Mouse (Mus musculus) lung, adult 2 months (tissue): Measurements from ENCODE around the gene Kif1a. TPM values are rescaled to one million over a fixed set of nuclear protein-coding genes. Genes with fewer than 3 reads are reported as not detected.

Experiments used
- DNase-seq: peaks from one replicate; pipeline ENCODE4 v3.0.0; 2022
- H3K4me1 ChIP-seq: fragments of 200-500 bp; 2 replicates; pipeline ENCODE4 v1.6.1; 2011; ENCODE audit warnings: low read length; ENCODE audit not compliant: control insufficient read depth, insufficient read depth
- H3K4me3 ChIP-seq: fragments of 200-500 bp; replicated peaks from 2 replicates; pipeline ENCODE3; 2011; ENCODE audit warnings: low read depth, mild to moderate bottlenecking, control low read depth, low read length; ENCODE audit errors: extremely low read depth
- CTCF ChIP-seq: fragments of 200-500 bp; IDR thresholded peaks from 2 replicates; pipeline ENCODE4 v1.5.1; 2011; ENCODE audit warnings: mild to moderate bottlenecking, low read length, control low read depth; ENCODE audit not compliant: insufficient read depth
- POLR2A ChIP-seq: fragments of 200-500 bp; IDR thresholded peaks from 2 replicates; pipeline ENCODE4 v1.6.1; 2011; ENCODE audit warnings: low read depth, mild to moderate bottlenecking, control low read depth, low read length, borderline replicate concordance; ENCODE audit errors: extremely low read depth
- WGBS: fragments of 180-500 bp; shearing (Covaris S2); methylation state at CpG from one replicate; pipeline ENCODE4 v1.1.7; 2018; 5-methylcytosine and 5-hydroxymethylcytosine counted together
- polyA plus RNA-seq: library from polyadenylated mRNA; depleted of rRNA; stranded (reverse); fragments of >200 nt; gene quantifications from 2 replicates; pipeline ENCODE4 v1.2.3, GENCODE M21; 2012

Gene Kif1a
- polyA plus RNA-seq, 1 experiment: 2.7 TPM

DNA sequence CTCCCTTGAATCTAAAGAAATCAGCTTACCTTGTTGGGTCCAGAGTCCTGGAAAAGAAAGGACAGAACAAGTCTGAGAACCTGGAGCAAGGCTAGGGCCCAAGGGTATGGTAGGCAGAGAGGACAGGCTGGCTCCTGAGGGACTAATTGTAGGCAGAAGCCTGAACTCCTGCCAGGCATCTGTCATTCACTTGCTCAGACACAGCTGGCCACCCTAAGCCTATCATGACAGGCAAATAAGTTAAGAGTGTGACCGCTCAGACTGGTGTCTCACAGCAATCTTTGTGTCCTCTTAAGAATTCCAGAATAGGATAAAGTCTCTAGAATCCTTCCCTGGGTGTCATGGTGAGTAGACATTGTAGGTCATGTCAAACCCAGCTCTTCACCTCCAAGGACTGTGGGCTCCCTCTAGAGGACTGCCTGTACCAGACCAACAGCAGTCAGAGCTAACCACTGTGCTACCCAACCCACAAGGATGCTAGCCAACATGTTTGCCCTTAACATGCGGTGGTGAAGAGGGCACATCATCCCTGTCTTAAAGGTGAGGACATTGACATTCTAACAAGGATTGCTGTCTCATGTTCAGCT, 29.4 kb downstream of the Kif1a start:
- H3K4me1 ChIP-seq: no peaks in the 10 kb centered on the region

DNA sequence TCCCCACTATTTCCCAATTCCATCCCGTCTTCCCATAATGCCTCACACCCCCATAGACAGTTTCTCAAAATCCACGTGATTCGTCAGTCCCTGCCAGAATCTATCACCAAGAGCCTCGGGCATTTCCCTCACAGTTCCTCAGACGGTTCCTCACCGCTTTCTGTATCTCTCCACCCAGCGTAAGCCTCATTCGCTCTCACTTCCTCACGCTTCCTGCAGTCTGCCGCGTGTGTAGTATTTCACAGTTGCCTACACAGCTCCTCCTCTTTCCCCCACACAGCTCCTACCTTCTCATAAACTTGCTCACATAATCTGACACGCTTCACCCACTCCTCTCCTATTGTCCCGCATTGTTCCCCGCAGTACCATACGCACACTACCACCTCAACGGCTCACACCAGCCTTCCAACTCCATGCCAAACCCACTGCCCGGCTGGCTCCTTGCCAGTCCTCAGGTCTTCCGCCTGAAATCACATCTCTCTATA, 30.2 kb downstream of the Kif1a start:
- no peak for TF ChIP-seq CTCF
- 59% methylated on average over 18 of the region's 18 CpGs for WGBS
- Histone ChIP-seq H3K4me3 (no peak overlapping the region), H3K4me1 (no peaks in the 10 kb centered on the region)
- peak; percentile 15 for DNase-seq

More for the DNA sequence above, 29.4 kb downstream of the Kif1a start:
- TF ChIP-seq POLR2A: no peak
- peak; percentile 59 for TF ChIP-seq CTCF
- H3K4me3 ChIP-seq: no peak overlapping the region
- WGBS: 84% methylated on average over 2 of the region's 2 CpGs
- DNase-seq: no peak

DNA sequence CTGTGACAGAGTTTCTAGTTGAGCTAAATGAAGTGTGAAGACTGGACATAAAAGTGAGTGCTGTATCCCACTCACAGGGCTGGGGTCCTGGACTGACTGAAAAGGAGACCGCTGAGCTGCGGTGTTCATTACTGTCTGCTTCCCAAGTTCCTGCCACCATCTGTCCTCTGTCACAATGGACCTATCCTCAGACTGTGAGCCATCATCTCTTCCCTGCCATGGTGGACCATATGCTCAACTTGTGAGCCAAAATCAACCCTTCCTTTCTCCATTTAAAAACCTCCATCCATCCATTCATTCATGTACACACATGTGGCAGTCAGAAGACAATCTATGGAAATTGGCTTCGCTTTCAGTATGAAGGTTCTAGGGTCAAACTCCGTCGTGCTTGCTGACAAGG, 30.9 kb downstream of the Kif1a start:
- TF ChIP-seq POLR2A: no peak
- TF ChIP-seq CTCF: no peak
- no peak for DNase-seq
- no peak overlapping the region for H3K4me3 ChIP-seq
- no peaks in the 10 kb centered on the region for H3K4me1 ChIP-seq
- WGBS: 72% methylated on average over 5 of the region's 5 CpGs

DNA sequence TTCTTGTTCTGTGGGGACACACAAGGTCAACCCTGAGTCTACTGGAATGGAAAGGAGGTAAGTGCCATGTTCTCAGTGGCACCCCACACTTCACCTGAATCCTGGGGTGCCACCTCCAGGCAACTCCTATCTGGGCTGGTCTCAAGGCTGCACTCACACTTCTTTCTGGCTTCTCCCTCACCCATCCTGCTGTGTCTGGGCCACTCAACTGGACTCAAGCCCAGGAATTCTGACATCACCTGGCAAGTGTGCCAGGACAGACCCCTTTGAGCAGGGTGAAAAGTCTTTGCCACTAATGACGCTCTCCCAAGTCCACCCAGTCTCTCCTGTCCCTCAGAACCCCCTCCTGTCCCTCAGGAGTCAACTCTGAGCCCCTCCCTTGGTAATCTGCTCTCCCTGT, 33.2 kb downstream of the Kif1a start:
- Histone ChIP-seq H3K4me1 (peaks cover under 1% of the 10 kb centered on the region; the same call in 1 of the 2 replicates), H3K4me3 (no peak overlapping the region)
- no peak for DNase-seq
- 56% methylated on average over 1 of the region's 1 CpGs for WGBS
- TF ChIP-seq CTCF (no peak), POLR2A (no peak)

DNA sequence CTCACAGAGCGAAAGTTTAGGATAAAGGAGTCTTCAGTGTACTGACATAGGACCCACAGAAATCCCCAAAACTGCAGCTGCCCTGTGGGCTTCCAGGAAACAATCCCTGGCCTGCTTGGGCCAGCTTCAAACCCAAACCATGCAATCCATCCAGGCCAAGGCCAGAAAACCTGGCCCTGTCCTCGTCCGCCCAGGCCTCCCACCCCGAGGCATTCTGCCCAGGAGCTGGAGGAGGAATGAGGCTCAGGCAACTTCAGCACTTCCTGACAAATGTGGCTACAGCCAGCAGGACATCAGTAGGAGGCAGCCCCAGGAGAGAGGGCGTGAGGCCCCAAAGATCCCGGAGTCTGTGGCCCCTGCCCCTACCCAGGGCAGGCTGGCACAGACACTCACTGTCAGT, 36.1 kb downstream of the Kif1a start:
- DNase-seq: no peak
- H3K4me1 ChIP-seq: peaks cover 5% of the 10 kb centered on the region; the same call in 1 of the 2 replicates
- WGBS: 80% methylated on average over 6 of the region's 6 CpGs
- H3K4me3 ChIP-seq: no peak overlapping the region
- TF ChIP-seq CTCF: no peak
- TF ChIP-seq POLR2A: no peak

DNA sequence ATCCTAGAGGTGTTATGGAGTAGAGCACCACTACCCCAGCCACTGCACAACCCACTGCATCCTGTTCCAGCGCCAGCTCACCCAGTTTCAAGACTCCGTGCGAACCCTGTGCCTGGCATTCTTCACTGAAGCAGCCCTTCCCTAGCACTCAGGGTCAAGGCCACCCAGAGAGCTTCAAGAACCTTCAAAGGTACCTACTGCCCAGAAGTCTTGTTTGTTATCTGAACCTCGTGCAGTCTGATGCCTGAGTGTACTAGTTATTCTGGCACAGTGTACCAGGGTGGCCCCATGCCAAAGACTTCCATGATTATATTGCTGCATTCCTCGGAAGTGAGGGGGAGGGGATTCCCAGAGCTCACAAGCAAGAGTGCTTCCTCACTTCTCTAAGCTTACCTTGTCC, 38.1 kb downstream of the Kif1a start:
- peaks cover 5% of the 10 kb centered on the region; the same call in 1 of the 2 replicates for H3K4me1 ChIP-seq
- DNase-seq: peak; percentile 10
- 31% methylated on average over 5 of the region's 5 CpGs for WGBS
- TF ChIP-seq POLR2A (no peak), CTCF (no peak)
- H3K4me3 ChIP-seq: no peak overlapping the region

DNA sequence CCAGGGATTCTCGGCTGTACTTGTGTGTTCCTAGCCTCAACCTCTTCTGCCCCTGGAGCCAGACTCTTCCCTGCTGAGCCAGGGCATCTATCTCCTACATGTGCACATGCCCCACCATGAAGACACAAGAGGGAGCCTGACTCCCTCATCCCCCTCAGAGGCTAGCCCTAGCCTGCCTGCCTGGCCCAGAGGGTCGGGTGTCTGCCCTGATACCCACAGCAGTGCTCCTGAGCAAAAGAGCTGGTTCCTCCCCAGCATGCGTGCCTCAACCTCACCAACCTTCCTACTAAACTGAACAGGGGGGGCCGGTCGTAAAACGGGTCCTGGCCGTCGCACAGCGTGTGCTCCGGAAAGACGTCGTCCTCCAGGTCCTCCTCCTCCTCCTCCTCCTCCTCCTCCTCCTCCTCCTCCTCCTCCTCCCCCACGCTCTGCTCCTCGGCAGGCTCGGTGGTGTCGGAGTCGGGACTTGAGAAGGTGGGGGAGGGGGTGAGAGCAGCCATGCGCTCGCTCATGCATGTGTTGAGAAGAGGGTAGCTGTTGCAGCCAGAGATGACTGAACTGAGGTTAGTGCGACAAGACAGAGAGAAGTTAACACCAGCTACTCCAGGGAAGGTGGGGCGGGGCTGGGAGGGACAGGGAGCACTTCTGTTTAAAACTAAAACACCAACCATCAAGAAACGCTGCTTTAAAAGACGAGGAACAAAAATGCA, 50.5 kb downstream of the Kif1a start:
- no peak for DNase-seq
- WGBS: 58% methylated on average over 18 of the region's 23 CpGs
- no peak for TF ChIP-seq CTCF
- no peak for TF ChIP-seq POLR2A
- H3K4me1 ChIP-seq: no peaks in the 10 kb centered on the region
- H3K4me3 ChIP-seq: no peak overlapping the region

DNA sequence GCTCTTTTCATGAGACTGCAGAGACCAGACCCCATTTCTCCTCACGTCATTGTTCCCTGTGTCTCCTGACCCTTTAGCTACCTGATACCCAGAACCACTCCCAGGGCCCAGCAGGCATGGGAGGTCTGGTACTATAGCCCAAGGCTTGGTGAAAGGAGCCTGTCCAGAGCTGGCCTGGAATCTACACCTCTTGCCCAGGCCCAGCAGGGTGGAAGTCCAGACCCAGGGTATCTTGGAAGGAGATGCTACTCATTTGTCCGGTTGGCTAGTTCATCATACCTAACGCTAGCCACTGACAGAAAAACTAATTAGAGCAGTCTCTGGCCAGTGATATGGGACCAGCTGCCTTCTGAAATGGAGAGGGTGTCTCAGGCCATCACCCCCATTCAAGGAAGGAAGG, 51.7 kb downstream of the Kif1a start:
- TF ChIP-seq CTCF (no peak), POLR2A (no peak)
- no peak for DNase-seq
- WGBS: 88% methylated on average over 3 of the region's 3 CpGs

DNA sequence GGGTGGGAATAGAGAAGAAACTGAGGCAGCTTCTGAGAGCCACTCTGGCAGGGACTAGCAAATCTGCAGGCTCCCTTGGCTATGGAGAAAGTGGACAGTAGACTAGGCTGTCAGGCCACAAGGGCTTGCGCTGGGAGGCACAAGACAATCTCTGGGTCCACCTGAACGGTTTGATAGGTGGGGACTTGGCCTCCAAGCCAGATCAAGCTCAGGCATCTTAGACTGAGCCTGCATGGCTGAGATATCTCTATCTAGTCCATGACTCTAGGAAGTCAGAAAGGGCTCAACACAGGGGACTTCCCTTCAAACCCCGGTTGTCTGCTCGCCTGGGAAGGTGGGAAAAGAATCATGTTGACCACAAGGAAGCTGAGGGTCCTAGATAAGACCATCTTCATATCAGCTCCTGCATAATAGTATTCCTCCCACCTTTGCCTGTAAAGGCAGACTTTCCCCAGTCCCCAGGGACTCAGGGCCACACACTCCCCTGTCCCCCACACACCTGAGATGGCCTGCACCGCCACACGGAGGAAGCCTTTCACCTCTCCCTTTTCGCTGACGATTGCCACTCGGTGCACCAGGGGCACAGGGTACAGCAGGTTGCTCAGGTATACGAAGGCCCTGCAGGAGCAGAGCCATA, 55.5 kb downstream of the Kif1a start:
- Histone ChIP-seq H3K4me1 (no peaks in the 10 kb centered on the region), H3K4me3 (no peak overlapping the region)
- 79% methylated on average over 10 of the region's 10 CpGs for WGBS
- no peak for DNase-seq
- TF ChIP-seq POLR2A: no peak
- TF ChIP-seq CTCF: no peak

More for the DNA sequence above, 51.7 kb downstream of the Kif1a start:
- Histone ChIP-seq H3K4me3 (no peak overlapping the region), H3K4me1 (no peaks in the 10 kb centered on the region)
